Mouse (Mus musculus) stomach, embryonic 15.5 days (tissue): ENCODE data around the gene Tmem79. TPM values are rescaled to one million over a fixed set of nuclear protein-coding genes. Genes with fewer than 3 reads are reported as not detected.

ENCODE experiments used
- polyA plus RNA-seq: library from polyadenylated mRNA; unstranded; fragments of >200 nt; fragmentation: Nextera tagmentation; extraction: Ambion mirVana; gene quantifications from 2 replicates; pipeline ENCODE4 v1.2.1, GENCODE M21; 2015

Tmem79 gene
- polyA plus RNA-seq, 1 experiment from 2014 or later: 30.6 TPM

Other genes starting within 250 kb of the Tmem79 start
- gene Mef2d, start 193.8 kb downstream of the Tmem79 start, polyA plus RNA-seq: 17.7 and 19.9 TPM in 2 replicates
- gene Rhbg, start 81.4 kb downstream of the Tmem79 start, polyA plus RNA-seq: 4.2 and 8.2 TPM in 2 replicates
- gene Gm38392, start 48.9 kb downstream of the Tmem79 start, polyA plus RNA-seq: 0.35 and 1.4 TPM in 2 replicates
- gene Tsacc, start 39.1 kb downstream of the Tmem79 start, polyA plus RNA-seq: 13.4 and 14.0 TPM in 2 replicates
- 451 and 489 TPM in 2 replicates for gene Cct3, start 39.0 kb downstream of the Tmem79 start, polyA plus RNA-seq
- 182 and 197 TPM in 2 replicates for gene Glmp, start 11.1 kb downstream of the Tmem79 start, polyA plus RNA-seq
- 48.5 and 51.1 TPM in 2 replicates for gene Smg5, start 112 bp upstream of the Tmem79 start, polyA plus RNA-seq
- 9.9 and 13.3 TPM in 2 replicates for gene Paqr6, start 28.4 kb upstream of the Tmem79 start, polyA plus RNA-seq
- 1.8 and 4.1 TPM in 2 replicates for gene Bglap3, start 36.6 kb upstream of the Tmem79 start, polyA plus RNA-seq
- 0.35 and 1.6 TPM in 2 replicates for gene Bglap2, start 42.6 kb upstream of the Tmem79 start, polyA plus RNA-seq
- 0.58 TPM in 1 of 2 replicates, not detected in the other for gene Bglap, start 48.3 kb upstream of the Tmem79 start, polyA plus RNA-seq
- gene Pmf1, start 74.2 kb upstream of the Tmem79 start, polyA plus RNA-seq: 115 and 118 TPM in 2 replicates
- 15.7 and 16.0 TPM in 2 replicates for gene Slc25a44, start 89.0 kb upstream of the Tmem79 start, polyA plus RNA-seq
- 22.3 and 25.1 TPM in 2 replicates for gene Sema4a, start 125.0 kb upstream of the Tmem79 start, polyA plus RNA-seq
- gene Lmna, start 173.8 kb upstream of the Tmem79 start, polyA plus RNA-seq: 179 and 214 TPM in 2 replicates
- gene Mex3a, start 196.2 kb upstream of the Tmem79 start, polyA plus RNA-seq: 11.9 and 12.1 TPM in 2 replicates
- gene Rab25, start 212.2 kb upstream of the Tmem79 start, polyA plus RNA-seq: 86.9 and 90.6 TPM in 2 replicates
- 193 and 198 TPM in 2 replicates for gene Lamtor2, start 216.9 kb upstream of the Tmem79 start, polyA plus RNA-seq
- 40.2 and 40.9 TPM in 2 replicates for gene Ubqln4, start 217.6 kb upstream of the Tmem79 start, polyA plus RNA-seq
- 339 and 359 TPM in 2 replicates for gene Ssr2, start 239.7 kb upstream of the Tmem79 start, polyA plus RNA-seq